Mouse (Mus musculus): ENCODE results near the gene Gbp9.
"Not testable (repeated sequence)": the region's sequence is repeated elsewhere in the genome, so short reads cannot be mapped to it uniquely, and the experiment has no call there.

The Gbp9 gene

GRCm38 (mm10) chr5:105139409-105140088 lies at the start of gene Gbp9, which contains the start of the genes Gbp8 and Gbp4:
Gene Gbp9, minus strand, starts transcription at chr5:105139539.
Gene Gbp8, minus strand, starts transcription at chr5:105139540.
Gene Gbp4, minus strand, starts transcription at chr5:105139586.
- peak; percentile 53 to 61 for DNase-seq (ENCODE audit: low spot score in 2 of 2)

GRCm38 (mm10) chr5:105181446-105181845 lies 42.1 kb upstream of the Gbp9 start:
- DNase-seq (ENCODE audit: low spot score in 2 of 2), result no peak

GRCm38 (mm10) chr5:105156582-105156981 lies 17.2 kb upstream of the Gbp9 start:
- no peak for DNase-seq (ENCODE audit: low spot score in 2 of 2)

GRCm38 (mm10) chr5:105154049-105154448 lies 14.7 kb upstream of the Gbp9 start:
- DNase-seq (ENCODE audit: low spot score in 2 of 2), result no peak

- not testable (repeated sequence) for DNase-seq (ENCODE audit: low spot score in 2 of 2)
Measured at GRCm38 (mm10) chr5:105148062-105148461, 8.7 kb upstream of the Gbp9 start.

- no peak for DNase-seq (ENCODE audit: low spot score in 2 of 2)
Measured at GRCm38 (mm10) chr5:105146447-105146846, 7.1 kb upstream of the Gbp9 start.

GRCm38 (mm10) chr5:105145731-105146130 lies 6.4 kb upstream of the Gbp9 start:
- DNase-seq (ENCODE audit: low spot score in 2 of 2), result not testable (repeated sequence)

- not testable (repeated sequence) for DNase-seq (ENCODE audit: low spot score in 2 of 2)
Measured at GRCm38 (mm10) chr5:105140089-105140810, 911 bp upstream of the Gbp9 start.

GRCm38 (mm10) chr5:105138906-105139305 lies 433 bp downstream of the Gbp9 start:
- no peak for DNase-seq (ENCODE audit: low spot score in 2 of 2)

GRCm38 (mm10) chr5:105136706-105137304 lies 2.5 kb downstream of the Gbp9 start:
- DNase-seq (ENCODE audit: low spot score in 2 of 2), result not testable (repeated sequence)

- not testable (repeated sequence) for DNase-seq (ENCODE audit: low spot score in 2 of 2)
Measured at GRCm38 (mm10) chr5:105121731-105122130, 17.6 kb downstream of the Gbp9 start.

GRCm38 (mm10) chr5:105115740-105116139 lies 23.6 kb downstream of the Gbp9 start:
- no peak for DNase-seq (ENCODE audit: low spot score in 2 of 2)

GRCm38 (mm10) chr5:105114696-105115095 lies 24.6 kb downstream of the Gbp9 start:
- DNase-seq (ENCODE audit: low spot score in 2 of 2), result peak; percentile 38 to 40

GRCm38 (mm10) chr5:105113656-105114055 lies 25.7 kb downstream of the Gbp9 start:
- DNase-seq (ENCODE audit: low spot score in 2 of 2), result peak in 1 of 2 experiments; percentile 18

- peak; percentile 54 to 62 for DNase-seq (ENCODE audit: low spot score in 2 of 2)
Measured at GRCm38 (mm10) chr5:105110271-105110852, 29.0 kb downstream of the Gbp9 start.

- DNase-seq (ENCODE audit: low spot score in 2 of 2), result not testable (repeated sequence)
Measured at GRCm38 (mm10) chr5:105109775-105110174, 29.6 kb downstream of the Gbp9 start.

GRCm38 (mm10) chr5:105105689-105106088 lies 33.6 kb downstream of the Gbp9 start:
- not testable (repeated sequence) for DNase-seq (ENCODE audit: low spot score in 2 of 2)

- no peak for DNase-seq (ENCODE audit: low spot score in 2 of 2)
Measured at GRCm38 (mm10) chr5:105081900-105082299, 57.4 kb downstream of the Gbp9 start.

- peak; percentile 63 to 65 for DNase-seq (ENCODE audit: low spot score in 2 of 2)
Measured at GRCm38 (mm10) chr5:105068356-105068755, 71.0 kb downstream of the Gbp9 start.

GRCm38 (mm10) chr5:105064443-105064842 lies 74.9 kb downstream of the Gbp9 start:
- DNase-seq (ENCODE audit: low spot score in 2 of 2), result peak in 1 of 2 experiments; percentile 40

- peak in 1 of 2 experiments; percentile 46 for DNase-seq (ENCODE audit: low spot score in 2 of 2)
Measured at GRCm38 (mm10) chr5:105063321-105063720, 76.0 kb downstream of the Gbp9 start.

- DNase-seq (ENCODE audit: low spot score in 2 of 2), result not testable (repeated sequence)
Measured at GRCm38 (mm10) chr5:105062403-105062802, 76.9 kb downstream of the Gbp9 start.

Data from thymus, postnatal 10 days (tissue).